Mouse (Mus musculus) hindlimb bud, embryonic 11.5 days (tissue): ENCODE measurements around the gene Arfgap3.
"Not testable (repeated sequence)": the region's sequence is repeated elsewhere in the genome, so short reads cannot be mapped to it uniquely, and the experiment has no call there.

ENCODE experiments used
- DNase-seq: peaks from one replicate; pipeline ENCODE4 v3.0.0-alpha.2; 2012; ENCODE audit warnings: low read depth, low spot score; ENCODE audit errors: extremely low spot score

Arfgap3 gene

DNA sequence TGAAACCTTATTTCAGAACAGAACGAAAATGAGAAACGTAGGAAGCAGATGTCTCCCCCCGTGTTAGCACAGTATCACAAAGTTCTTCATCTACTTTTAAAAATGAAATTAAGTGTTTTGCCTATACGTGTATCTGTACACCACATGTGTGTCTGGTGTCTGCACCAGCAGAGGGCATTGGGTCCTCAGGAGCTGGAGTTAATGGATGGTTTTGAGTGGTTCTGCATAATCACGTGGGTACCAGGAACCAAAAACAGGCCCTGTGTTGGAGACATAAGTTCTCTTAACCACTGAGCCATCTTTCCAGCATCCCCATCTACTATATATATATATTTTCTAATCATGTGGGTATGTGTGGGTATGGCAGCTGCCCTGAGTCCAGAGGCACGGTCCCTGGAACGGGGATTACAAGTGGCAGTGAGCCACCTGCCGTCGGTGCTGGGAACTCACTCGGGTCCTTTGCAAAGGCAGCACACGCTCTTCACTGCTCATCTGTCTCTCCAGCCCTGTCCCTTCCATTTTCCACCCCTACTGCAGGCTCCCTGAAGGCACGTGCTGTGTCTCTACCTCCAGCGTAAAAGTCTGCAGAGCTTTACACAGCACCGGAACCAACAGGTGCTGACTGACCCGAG lies 4.0 kb downstream of the Arfgap3 start:
- no peak for DNase-seq

DNA sequence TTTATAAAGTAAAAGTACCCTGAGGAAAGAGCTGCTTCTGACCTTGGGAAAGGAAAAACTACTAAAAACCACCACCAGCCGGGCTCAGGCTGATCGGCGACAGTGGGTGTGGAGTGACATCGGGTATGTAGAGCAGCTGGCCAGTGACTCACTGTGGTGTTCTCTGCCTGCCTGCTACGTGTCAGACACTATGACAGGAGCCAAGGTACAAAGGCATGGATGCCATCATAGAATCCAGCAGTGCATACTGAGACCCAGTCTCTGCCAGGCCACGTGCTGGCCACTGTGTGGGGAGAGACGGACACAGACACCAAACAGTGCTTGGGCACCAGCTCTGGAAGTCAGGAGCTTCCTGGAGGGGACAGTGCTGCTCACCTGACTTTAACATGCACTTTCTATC lies 5.1 kb downstream of the Arfgap3 start:
- DNase-seq: no peak

GRCm38 (mm10) chr15:83344157-83344556 lies 5.9 kb downstream of the Arfgap3 start:
- DNase-seq: no peak

DNA sequence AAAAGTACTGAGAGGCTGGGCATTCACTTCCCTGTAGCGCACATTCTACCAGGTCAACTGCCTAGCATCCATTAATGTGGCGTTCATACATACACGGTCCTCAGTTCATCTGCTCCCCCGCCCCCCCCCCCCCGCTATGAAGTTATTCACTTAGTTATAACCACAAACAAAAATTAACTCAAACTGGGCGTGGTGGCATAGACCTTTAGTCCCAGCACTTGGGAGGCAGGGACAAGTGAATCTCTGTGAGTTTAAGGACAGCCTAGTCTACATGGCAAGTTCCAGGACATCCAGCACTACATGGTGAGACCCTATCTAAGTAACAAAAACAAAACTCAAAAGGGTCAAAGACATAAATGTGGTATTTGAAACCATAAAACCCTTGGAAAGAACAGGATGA lies 11.1 kb downstream of the Arfgap3 start:
- DNase-seq: no peak

- DNase-seq: no peak
These were observed 11.9 kb downstream of the Arfgap3 start for GRCm38 (mm10) chr15:83337903-83338870.

DNA sequence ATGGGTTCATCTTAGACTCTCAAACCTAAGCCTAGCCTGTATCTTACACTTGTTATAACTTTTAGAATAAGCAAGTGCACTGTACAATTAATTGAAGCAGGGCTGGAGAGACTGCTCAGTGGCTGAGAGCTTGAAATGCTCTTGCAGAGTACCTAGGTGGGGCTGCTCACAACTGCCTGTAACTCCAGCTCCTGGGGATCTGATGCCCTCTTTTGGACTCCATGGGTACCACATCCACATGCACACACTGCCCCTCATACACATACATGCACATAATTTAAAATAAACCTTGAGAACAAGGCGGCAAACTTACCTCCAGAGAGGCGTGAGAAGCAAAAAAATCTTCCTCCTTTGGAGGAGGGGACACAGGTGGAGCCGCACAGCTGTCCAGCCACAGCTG lies 17.7 kb downstream of the Arfgap3 start:
- no peak for DNase-seq

- no peak for DNase-seq
These were observed 21.1 kb downstream of the Arfgap3 start for GRCm38 (mm10) chr15:83328952-83329351.

DNA sequence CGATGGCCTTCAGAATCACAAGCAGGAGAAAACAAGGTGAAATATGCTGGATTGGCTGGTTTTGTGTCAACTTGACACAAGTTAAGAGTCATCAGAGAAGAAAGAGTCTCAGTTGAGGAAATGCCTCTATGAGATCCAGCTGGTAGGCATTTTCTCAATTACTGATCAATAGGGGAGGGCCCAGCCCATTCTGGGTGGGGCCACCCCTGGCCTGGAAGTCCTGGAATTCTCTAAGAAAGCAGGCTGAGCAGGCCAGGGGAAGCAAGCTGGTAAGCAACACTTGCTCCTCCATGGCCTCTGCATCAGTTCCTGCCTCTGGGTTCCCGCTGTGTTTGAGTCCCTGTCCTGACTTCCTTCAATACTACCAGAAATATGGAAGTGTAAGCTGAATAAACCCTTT lies 27.0 kb downstream of the Arfgap3 start:
- no peak for DNase-seq

GRCm38 (mm10) chr15:83314914-83315313 lies 35.1 kb downstream of the Arfgap3 start:
- no peak for DNase-seq

DNA sequence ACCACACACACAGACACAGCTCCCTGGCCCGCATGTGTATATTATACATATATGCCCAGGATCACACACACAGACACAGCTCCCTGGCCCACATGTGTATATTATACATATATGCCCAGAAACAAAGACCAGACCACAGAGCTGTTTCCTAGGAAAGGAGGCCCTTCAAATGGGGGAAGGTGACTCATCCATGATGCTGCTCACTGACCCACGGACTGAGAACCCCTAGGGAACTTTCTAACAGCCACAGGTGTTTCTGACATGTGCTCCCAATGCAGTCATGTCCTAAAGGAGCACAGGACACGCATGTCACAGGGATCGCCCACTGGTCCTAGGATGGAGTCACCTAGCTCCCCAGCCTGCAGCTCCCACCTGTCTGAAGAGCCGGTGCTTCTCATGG lies 40.2 kb downstream of the Arfgap3 start:
- no peak for DNase-seq

GRCm38 (mm10) chr15:83308708-83309107 lies 41.3 kb downstream of the Arfgap3 start:
- DNase-seq: not testable (repeated sequence)

DNA sequence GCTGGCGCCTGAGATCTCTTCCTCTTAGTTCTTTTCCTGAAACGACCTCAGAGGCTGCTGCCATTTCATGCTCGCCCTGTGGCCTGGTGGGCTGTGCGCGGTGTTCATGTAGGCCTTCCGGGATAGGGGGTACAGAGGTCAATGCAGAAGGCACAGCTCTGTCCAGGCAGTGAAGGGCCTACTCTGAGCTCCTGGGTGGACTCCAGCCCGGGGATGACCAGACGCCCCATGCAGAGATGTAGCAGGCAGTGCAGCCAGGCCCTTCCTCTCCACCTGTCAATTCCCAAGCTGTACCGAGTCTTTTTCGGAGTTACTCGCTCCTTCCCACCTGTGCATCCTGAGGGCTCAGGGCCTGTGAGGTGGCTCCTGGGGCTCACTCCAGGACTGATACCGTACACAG lies 43.9 kb downstream of the Arfgap3 start:
- DNase-seq: no peak

GRCm38 (mm10) chr15:83305192-83305921 lies 44.7 kb downstream of the Arfgap3 start:
- no peak for DNase-seq

DNA sequence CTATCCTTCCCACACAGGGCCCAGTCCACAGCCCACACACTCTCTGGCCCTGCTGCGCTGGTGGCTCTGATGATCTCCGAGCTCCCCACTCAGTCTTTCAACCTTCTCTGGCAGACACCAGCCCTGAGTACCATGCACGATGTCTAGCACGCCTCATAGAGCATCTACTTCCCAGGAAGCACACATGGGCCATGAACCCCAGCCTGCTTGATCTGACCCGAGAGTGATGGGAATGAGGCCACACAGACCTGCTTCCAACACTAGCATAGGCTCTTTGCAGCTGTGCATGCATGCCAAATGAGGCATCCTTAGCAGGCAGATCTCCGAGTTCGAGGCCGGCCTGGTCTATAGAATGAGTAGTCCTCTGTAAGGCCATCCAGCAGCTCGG lies 45.2 kb downstream of the Arfgap3 start:
- DNase-seq: no peak

GRCm38 (mm10) chr15:83303656-83304484 lies 46.2 kb downstream of the Arfgap3 start:
- no peak for DNase-seq

- no peak for DNase-seq
These were observed 50.0 kb downstream of the Arfgap3 start for GRCm38 (mm10) chr15:83299916-83300582.

- DNase-seq: no peak
These were observed 50.6 kb downstream of the Arfgap3 start for GRCm38 (mm10) chr15:83299450-83299849.

- no peak for DNase-seq
These were observed 51.2 kb downstream of the Arfgap3 start for GRCm38 (mm10) chr15:83298810-83299209.

DNA sequence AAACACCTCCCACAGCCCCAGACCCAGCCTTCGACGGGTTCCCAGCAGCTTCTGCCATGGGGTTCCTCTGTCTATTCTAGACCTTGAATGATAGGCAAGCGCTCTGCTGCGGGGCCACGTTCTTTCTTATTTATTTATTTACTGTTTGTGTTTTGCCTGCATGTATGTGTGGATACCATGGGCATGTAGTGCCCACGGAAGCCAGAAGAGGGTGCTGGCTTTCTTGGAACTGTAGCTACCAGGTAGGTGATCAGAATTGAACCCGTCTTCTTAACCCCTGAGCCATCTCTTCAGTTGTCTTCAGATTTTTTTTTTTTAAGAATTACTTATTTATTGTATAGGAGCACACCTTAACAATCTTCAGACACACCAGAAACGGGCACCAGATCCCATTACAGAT lies 51.7 kb downstream of the Arfgap3 start:
- no peak for DNase-seq

GRCm38 (mm10) chr15:83296771-83297311 lies 53.2 kb downstream of the Arfgap3 start:
- DNase-seq: no peak
